In the genomic region with DNA sequence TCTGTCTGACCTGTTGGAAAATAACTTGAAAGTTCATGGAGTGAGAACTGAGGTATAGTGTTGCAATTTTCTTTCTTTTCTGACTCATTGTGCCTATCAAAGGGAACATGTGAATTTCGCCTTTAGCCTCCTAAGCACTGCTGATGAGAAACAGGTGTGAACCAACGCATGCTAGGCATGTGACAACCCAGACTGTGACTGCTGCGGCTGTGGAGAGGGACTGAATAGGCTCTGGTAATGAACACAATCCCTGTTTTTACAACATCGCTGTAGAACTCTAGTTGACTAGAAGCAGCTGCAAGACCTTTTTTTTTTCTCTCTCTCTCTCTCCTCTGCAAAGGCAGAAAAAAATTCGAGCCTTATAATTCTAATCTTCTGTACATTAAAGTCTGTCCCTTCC, we compare ENCODE assay signal across 14 mouse cellular contexts. TPM values are rescaled to one million over a fixed set of nuclear protein-coding genes. Genes with fewer than 3 reads are reported as not detected.
DNase-seq lines count a peak whose midpoint lies in the region; ATAC-seq and TF ChIP-seq lines count a peak whose summit lies in the region.
"Had no signal": no experiment of that assay in that cellular context is flagged by ENCODE, and none has a peak within 500 bp of the region (broad histone marks: within the 10 kb centered on the region; RNA-seq: fewer than 3 reads in every experiment).

No protein-coding gene starts in this region.

- no peak for TF ChIP-seq POLR2A in lung, adult 2 months (IDR thresholded peaks at IDR 0.05; ENCODE audit: borderline replicate concordance, extremely low read depth, low read depth, low read length)

- H3K36me3 ChIP-seq in kidney, embryonic 15.5 days = no peaks in the 10 kb centered on the region
- no peaks in the 10 kb centered on the region for H3K36me3 ChIP-seq in embryonic facial prominence, embryonic 12.5 days
- no peaks in the 10 kb centered on the region for H3K36me3 ChIP-seq in limb, embryonic 10.5 days

- no peaks in the 10 kb centered on the region for H3K9me3 ChIP-seq in kidney, embryonic 15.5 days (replicated peaks)
- no peaks in the 10 kb centered on the region for H3K9me3 ChIP-seq in embryonic facial prominence, embryonic 12.5 days
- H3K9me3 ChIP-seq in limb, embryonic 10.5 days (replicated peaks) = no peaks in the 10 kb centered on the region

- H3K4me1 ChIP-seq in kidney, embryonic 15.5 days = no peaks in the 10 kb centered on the region
- 0 out of 2 replicates have a peak, but pooled peaks cover under 1% of the 10 kb centered on the region for H3K4me1 ChIP-seq in embryonic facial prominence, embryonic 12.5 days
- peaks cover 41% of the 10 kb centered on the region for H3K4me1 ChIP-seq in limb, embryonic 10.5 days
- H3K4me1 ChIP-seq in lung, adult 2 months (ENCODE audit: control insufficient read depth, insufficient read depth, low read length) = no peaks in the 10 kb centered on the region

- no peak overlapping the region for H3K27ac ChIP-seq in kidney, embryonic 15.5 days
- H3K27ac ChIP-seq in embryonic facial prominence, embryonic 12.5 days = no peak overlapping the region
- H3K27ac ChIP-seq in limb, embryonic 10.5 days = peak overlapping the region; percentile 84

- H3K27me3 ChIP-seq in kidney, embryonic 15.5 days = no peaks in the 10 kb centered on the region
- H3K27me3 ChIP-seq in embryonic facial prominence, embryonic 12.5 days = no peaks in the 10 kb centered on the region
- H3K27me3 ChIP-seq in limb, embryonic 10.5 days (ENCODE audit: low read depth, poor library complexity, severe bottlenecking) = no peaks in the 10 kb centered on the region

- TF ChIP-seq CTCF in lung, adult 2 months (IDR thresholded peaks at IDR 0.05; ENCODE audit: insufficient read depth, low read length) = no peak

- 22% methylated on average over 5 of the region's 5 CpGs for WGBS in kidney, embryonic 15.5 days
- WGBS in embryonic facial prominence, embryonic 12.5 days = 10% methylated on average over 5 of the region's 5 CpGs
- 13% methylated on average over 5 of the region's 5 CpGs for WGBS in limb, embryonic 10.5 days
- 37% methylated on average over 5 of the region's 5 CpGs for WGBS in lung, adult 2 months

- H3K9ac ChIP-seq in kidney, embryonic 15.5 days = no peak overlapping the region
- no peak overlapping the region for H3K9ac ChIP-seq in embryonic facial prominence, embryonic 12.5 days
- H3K9ac ChIP-seq: lung, embryonic 14.5 days had no signal

- no peak for DNase-seq in kidney, postnatal 10 days
- DNase-seq in adipocyte (ENCODE audit: low spot score) = peak; percentile 7
- peak; percentile 81 for DNase-seq in limb, embryonic 10.5 days (ENCODE audit: low spot score)
- no peak for DNase-seq in thymus, postnatal 25 days
- no peak for DNase-seq in left cerebral cortex, adult 9 months (ENCODE audit: low spot score in 2 of 2)
- DNase-seq in lung, adult 2 months = no peak
- DNase-seq: adrenal gland, postnatal 36 days; cerebellum, adult 2 months; heart, postnatal 10 days; kidney, adult 18-20 months; lung, embryonic 14.5 days had no signal

- no peak overlapping the region for H3K4me3 ChIP-seq in kidney, embryonic 15.5 days (replicated peaks)
- H3K4me3 ChIP-seq in embryonic facial prominence, embryonic 12.5 days = no peak overlapping the region
- no peak overlapping the region for H3K4me3 ChIP-seq in limb, embryonic 10.5 days
- H3K4me3 ChIP-seq in lung, adult 2 months (replicated peaks; ENCODE audit: extremely low read depth, low read depth, low read length) = no peak overlapping the region
- H3K4me3 ChIP-seq: erythroblast, embryonic 14.5 days had no signal

- ATAC-seq in kidney, embryonic 15.5 days (replicated peaks; ENCODE audit: low FRiP score) = 0 out of 2 replicates have a peak, but pooled peaks have one; percentile 52
- ATAC-seq in embryonic facial prominence, embryonic 12.5 days (ENCODE audit: insufficient number of reproducible peaks, insufficient read depth, low FRiP score, low TSS enrichment) = peak; percentile 84; the same call in 1 of the 2 replicates

- no peak overlapping the region for H3K4me2 ChIP-seq in kidney, embryonic 15.5 days
- H3K4me2 ChIP-seq in embryonic facial prominence, embryonic 12.5 days (replicated peaks) = no peak overlapping the region; the same call in 1 of the 2 replicates
- H3K4me2 ChIP-seq: lung, embryonic 14.5 days had no signal

RNA-seq across cellular contexts. Expression of a gene that starts 34.9 kb away (rescaled TPM):
- polyA plus RNA-seq in kidney, embryonic 15.5 days (2015; fragmentation: Nextera tagmentation; extraction: Ambion mirVana) = 8.2 and 9.5 TPM in 2 replicates
- 14.6 and 15.8 TPM in 2 replicates for polyA plus RNA-seq in embryonic facial prominence, embryonic 12.5 days (2016; fragmentation: Nextera tagmentation; extraction: Ambion mirVana)
- 14.2 and 23.2 TPM in 2 replicates for polyA plus RNA-seq in limb, embryonic 10.5 days (2016; fragmentation: Nextera tagmentation; extraction: Ambion mirVana)
- polyA plus RNA-seq in lung, adult 2 months (2012; rRNA removed) = 0.08 and 0.16 TPM in 2 replicates
- polyA plus RNA-seq: erythroblast, embryonic 14.5 days had no signal

Comparison
In these comparisons a context has a peak if more than half of its experiments do, and no peak if none do; other contexts are left out.
1. DNase-seq: peak in adipocyte (single experiment) and limb, embryonic 10.5 days (single experiment); none in kidney, postnatal 10 days (single experiment), thymus, postnatal 25 days (single experiment), left cerebral cortex, adult 9 months (0 of 2) and lung, adult 2 months (single experiment).